29 mouse cellular contexts compared by ENCODE assay signal in genomic region chr11:68464260-68464659, GRCm38 (mm10). TPM values are rescaled to one million over a fixed set of nuclear protein-coding genes. Genes with fewer than 3 reads are reported as not detected.
DNase-seq lines count a peak whose midpoint lies in the region; TF ChIP-seq lines count a peak whose summit lies in the region.
"Had no signal": no experiment of that assay in that cellular context is flagged by ENCODE, and none has a peak within 500 bp of the region (broad histone marks: within the 10 kb centered on the region; RNA-seq: fewer than 3 reads in every experiment).

No protein-coding gene starts in this region.

- no peak overlapping the region for H3K27ac ChIP-seq in thymus, adult 2 months (ENCODE audit: control insufficient read depth, insufficient read depth, low read length)
- H3K27ac ChIP-seq: embryonic facial prominence, embryonic 10.5 days; embryonic facial prominence, embryonic 13.5 days; forebrain, embryonic 10.5 days; forebrain, embryonic 13.5 days; heart, embryonic 15.5 days; hindbrain, embryonic 10.5 days; hindbrain, embryonic 13.5 days had no signal

- TF ChIP-seq POLR2A in thymus, adult 2 months (IDR thresholded peaks at IDR 0.05; ENCODE audit: control insufficient read depth, extremely low read depth, insufficient read depth, low read length, poor library complexity), result no peak

- no peak overlapping the region for H3K4me3 ChIP-seq in thymus, adult 2 months (ENCODE audit: control insufficient read depth, insufficient read depth, low read length)
- H3K4me3 ChIP-seq: embryonic facial prominence, embryonic 10.5 days; embryonic facial prominence, embryonic 13.5 days; erythroblast, embryonic 14.5 days; forebrain, embryonic 10.5 days; forebrain, embryonic 13.5 days; heart, embryonic 12.5 days; heart, embryonic 15.5 days; hindbrain, embryonic 10.5 days; hindbrain, embryonic 13.5 days had no signal

- H3K36me3 ChIP-seq in thymus, adult 2 months (ENCODE audit: control insufficient read depth, insufficient read depth, low read length), result no peaks in the 10 kb centered on the region
- H3K36me3 ChIP-seq: embryonic facial prominence, embryonic 10.5 days; embryonic facial prominence, embryonic 13.5 days; forebrain, embryonic 10.5 days; heart, embryonic 12.5 days; heart, embryonic 15.5 days; hindbrain, embryonic 10.5 days; hindbrain, embryonic 13.5 days had no signal

- WGBS in thymus, adult 2 months, result 6% methylated on average over 5 of the region's 5 CpGs

- H3K4me1 ChIP-seq in thymus, adult 2 months (replicated peaks; ENCODE audit: control insufficient read depth, insufficient read depth, low read length), result peaks cover 36% of the 10 kb centered on the region
- H3K4me1 ChIP-seq: embryonic facial prominence, embryonic 13.5 days; forebrain, embryonic 13.5 days; heart, embryonic 12.5 days; heart, embryonic 15.5 days; hindbrain, embryonic 13.5 days had no signal

- no peaks in the 10 kb centered on the region for H3K27me3 ChIP-seq in thymus, adult 2 months (ENCODE audit: control insufficient read depth, insufficient read depth, low read length)
- H3K27me3 ChIP-seq: embryonic facial prominence, embryonic 13.5 days; forebrain, embryonic 13.5 days; hindbrain, embryonic 13.5 days had no signal

- peak; percentile 37 for DNase-seq in thymus, adult 2 months
- no peak for DNase-seq in thymus, adult 18-20 months
- DNase-seq in thymus, postnatal 25 days, result peak; percentile 41
- DNase-seq in thymus, postnatal 36 days, result no peak
- DNase-seq in T-cell, adult 2 months (ENCODE audit: low spot score), result peak; percentile 50
- peak; percentile 59 for DNase-seq in naive thymus-derived CD4-positive, alpha-beta T cell, adult 2 months (ENCODE audit: low read depth)
- DNase-seq in kidney, adult 8-10 months, result no peak
- DNase-seq in layer of hippocampus, adult 18-20 months (ENCODE audit: low spot score in 2 of 2), result no peak
- DNase-seq: adrenal gland, postnatal 14 days; cerebellum, adult 11-12 months; cerebellum, adult 8-10 months; cerebellum, postnatal 10 days; cerebellum, postnatal 36 days; embryo, embryonic 11 days; gastrocnemius, postnatal 25 days; heart, adult 18-20 months; heart, postnatal 10 days; heart, postnatal 36 days had no signal

- no peak for TF ChIP-seq CTCF in thymus, adult 2 months (IDR thresholded peaks at IDR 0.05; ENCODE audit: borderline replicate concordance, control insufficient read depth, extremely low read depth, insufficient read depth, low read length, poor library complexity)

RNA-seq across cellular contexts. Expression of gene Pik3r5, which starts 32.3 kb away (rescaled TPM):
- 105 and 108 TPM in 2 replicates for polyA plus RNA-seq in thymus, adult 2 months (2012; rRNA removed)
- 1 to 10 TPM; 2.4 to 2.8 TPM for total RNA-seq in layer of hippocampus, adult 18-20 months (2021)

RNA-seq across cellular contexts. Expression of gene Pik3r6, which starts 38.6 kb away (rescaled TPM):
- polyA plus RNA-seq in thymus, adult 2 months (2012; rRNA removed), result 2.5 and 3.7 TPM in 2 replicates
- total RNA-seq in layer of hippocampus, adult 18-20 months (2021), result 1 to 10 TPM; 1.5 to 1.8 TPM
- polyA plus RNA-seq: C2C12; inflammation-experienced regulatory T-cells, adult 6 months had no signal

Comparison
In these comparisons a context has a peak if more than half of its experiments do, and no peak if none do; other contexts are left out.
1. DNase-seq: peak in thymus, adult 2 months (single experiment), thymus, postnatal 25 days (single experiment), T-cell, adult 2 months (single experiment) and naive thymus-derived CD4-positive, alpha-beta T cell, adult 2 months (single experiment); none in thymus, adult 18-20 months (0 of 2), thymus, postnatal 36 days (0 of 2), kidney, adult 8-10 months (0 of 2) and layer of hippocampus, adult 18-20 months (0 of 2).